Mouse (Mus musculus): ENCODE measurements at regions not wholly inside any gene's neighbourhood (a gene's known extent, or its start where the extent isn't known, plus 50 kb on each side); places are given as distances from the start of the nearest gene placed in this dataset.
A peak's percentile ranks its signal among the peaks of the same experiment; 100 is the strongest.

DNA sequence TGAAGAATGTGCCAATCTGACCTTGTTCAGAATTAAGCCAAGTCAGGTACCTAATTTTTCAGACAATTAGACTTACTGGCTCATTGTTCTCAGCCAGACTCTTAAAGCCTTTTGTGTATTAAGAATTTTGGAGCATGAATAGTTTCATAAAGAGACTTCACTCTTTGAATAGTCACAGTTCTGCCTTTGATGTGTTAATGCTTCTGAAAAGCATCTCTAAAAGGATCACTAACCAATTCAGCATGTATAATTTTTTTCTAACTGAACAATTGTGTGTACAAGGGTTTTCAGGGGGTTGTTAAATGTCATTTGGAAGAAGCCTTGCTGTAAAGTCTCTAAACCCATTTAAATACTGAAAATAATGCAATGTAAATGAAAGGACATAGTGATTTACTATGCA, 1105.4 kb upstream of the Tmeff2 start:
- no peak for DNase-seq

DNA sequence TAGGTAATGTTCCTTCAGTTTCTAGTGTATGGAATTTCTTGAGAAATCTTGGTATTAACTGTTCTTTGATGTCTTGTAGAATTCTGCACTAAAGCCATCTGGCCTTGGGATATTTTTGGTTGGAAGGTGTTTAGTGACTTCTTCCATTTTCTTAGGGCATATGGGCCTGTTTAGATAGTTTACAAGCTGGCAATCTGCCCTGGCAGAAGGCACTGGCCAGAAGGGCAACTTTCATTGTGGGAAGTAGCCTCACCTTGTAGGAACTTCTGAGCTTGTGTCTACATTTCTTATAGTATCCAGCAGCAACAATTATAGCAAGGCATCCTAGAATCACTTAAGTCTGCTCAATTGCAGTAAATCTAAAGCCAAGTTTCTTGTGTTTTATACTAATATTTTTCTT, 1091.1 kb upstream of the Tmeff2 start:
- peak; percentile 9 for DNase-seq
